Mouse (Mus musculus) myocyte (in vitro differentiated cells): Measurements from ENCODE around the gene Ocel1.

Experiments used
- E2F4 ChIP-seq: IDR thresholded peaks from one replicate; pipeline ENCODE4 v1.6.1; 2011; ENCODE audit warnings: mild to moderate bottlenecking, control low read depth, moderate library complexity; ENCODE audit not compliant: insufficient read depth
- POLR2A ChIP-seq: IDR thresholded peaks from one replicate; pipeline ENCODE4 v1.6.1; 2011; ENCODE audit warnings: low read depth, mild to moderate bottlenecking, control low read depth, moderate library complexity; ENCODE audit not compliant: insufficient read length
- POLR2AphosphoS2 ChIP-seq: IDR thresholded peaks from one replicate; pipeline ENCODE4 v1.6.1; 2011; ENCODE audit warnings: low read depth, control low read depth; ENCODE audit not compliant: insufficient read length
- REST ChIP-seq: IDR thresholded peaks from one replicate; pipeline ENCODE4 v1.6.1; 2011; ENCODE audit warnings: mild to moderate bottlenecking, control low read depth, moderate library complexity; ENCODE audit not compliant: insufficient read depth, insufficient read length
- USF1 ChIP-seq: IDR thresholded peaks from one replicate; pipeline ENCODE4 v1.6.1; 2011; ENCODE audit warnings: low read depth, mild to moderate bottlenecking, control low read depth, moderate library complexity

DNA sequence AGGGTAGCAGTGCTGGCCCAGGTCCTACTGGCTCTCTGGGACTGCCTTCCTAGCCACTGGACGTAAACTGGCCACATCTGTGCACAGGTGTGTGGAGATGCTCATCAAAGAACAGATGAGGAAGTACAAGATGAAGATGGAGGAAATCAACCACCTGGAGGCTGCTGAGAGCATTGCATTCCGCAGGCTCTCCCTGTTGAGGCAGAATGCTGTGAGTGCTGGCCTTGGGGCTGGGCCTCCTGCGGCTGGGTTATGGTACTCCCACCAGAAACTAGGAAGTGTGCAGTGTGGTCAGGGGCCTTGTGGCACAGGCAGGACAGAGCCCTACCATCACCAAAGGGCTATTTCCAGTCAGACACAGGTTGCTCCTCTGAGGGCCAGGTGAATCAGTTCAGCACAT, 13.1 kb upstream of the Ocel1 start:
- no peak for TF ChIP-seq REST
- TF ChIP-seq POLR2A: no peak
- no peak for TF ChIP-seq POLR2AphosphoS2
- TF ChIP-seq E2F4: no peak
- TF ChIP-seq USF1: no peak
